Mouse (Mus musculus) spleen, embryonic (tissue): ENCODE results near the gene Scamp1.
"Not testable (repeated sequence)": the region's sequence is repeated elsewhere in the genome, so short reads cannot be mapped to it uniquely, and the experiment has no call there.

Experiments
- CTCF ChIA-PET: fragments of 350-600 bp; sonication (Branson Sonifier 250); formaldehyde crosslinking; loops from one replicate; lab custom pipeline; 2022; lab: Charles Lee

Gene Scamp1

GRCm38 (mm10) chr13:94285281-94285871 lies at the start of gene Scamp1:
Gene Scamp1, minus strand, starts transcription at chr13:94285857.
- CTCF ChIA-PET, result no interaction called here

DNA sequence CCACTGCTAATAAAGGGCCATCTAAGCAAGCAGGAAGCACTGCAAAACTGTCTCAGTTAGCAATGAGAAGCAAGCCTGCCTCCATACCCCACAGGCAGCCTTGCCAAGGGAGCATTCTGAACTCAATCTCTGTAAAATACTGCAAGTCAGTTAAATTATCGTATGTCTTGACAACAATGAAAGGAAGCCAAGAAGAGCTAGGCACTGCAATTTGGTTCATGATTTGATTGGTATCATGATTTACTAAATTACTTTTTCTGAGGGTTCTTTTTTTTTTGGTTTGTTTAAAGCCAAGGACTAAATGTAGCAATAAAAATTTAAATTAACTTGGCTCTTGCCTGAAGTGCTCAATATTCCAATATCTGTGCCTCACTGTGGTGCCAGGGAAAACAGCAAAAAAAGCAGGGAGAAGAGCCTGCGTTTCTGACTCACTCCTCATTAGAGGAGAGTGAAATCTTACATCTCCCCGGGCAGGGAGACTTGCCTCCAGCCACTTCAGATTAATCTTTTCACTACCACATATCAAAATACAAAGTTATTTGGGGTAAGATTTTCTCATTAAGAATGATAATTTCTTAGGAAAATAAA lies 44.8 kb upstream of the Scamp1 start:
- CTCF ChIA-PET, result no interaction called here

DNA sequence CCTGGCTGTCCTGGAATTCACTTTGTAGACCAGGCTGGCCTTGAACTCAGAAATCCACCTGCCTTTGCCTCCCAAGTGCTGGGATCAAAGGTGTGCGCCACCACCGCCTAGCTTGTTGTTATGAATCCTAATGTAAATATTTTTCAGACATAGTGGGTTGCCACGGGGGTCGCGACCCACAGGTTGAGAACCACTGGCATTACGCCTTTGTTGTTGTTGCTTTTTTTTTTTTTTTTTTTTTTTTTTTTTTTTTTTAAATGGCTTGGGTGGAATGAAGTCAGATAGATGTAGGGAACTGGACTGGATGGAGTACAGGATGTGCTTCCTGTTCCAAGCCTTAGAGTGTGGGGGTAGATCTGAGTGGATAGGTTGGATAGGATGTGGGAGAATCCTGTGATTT lies 43.3 kb upstream of the Scamp1 start:
- CTCF ChIA-PET, result not testable (repeated sequence)

DNA sequence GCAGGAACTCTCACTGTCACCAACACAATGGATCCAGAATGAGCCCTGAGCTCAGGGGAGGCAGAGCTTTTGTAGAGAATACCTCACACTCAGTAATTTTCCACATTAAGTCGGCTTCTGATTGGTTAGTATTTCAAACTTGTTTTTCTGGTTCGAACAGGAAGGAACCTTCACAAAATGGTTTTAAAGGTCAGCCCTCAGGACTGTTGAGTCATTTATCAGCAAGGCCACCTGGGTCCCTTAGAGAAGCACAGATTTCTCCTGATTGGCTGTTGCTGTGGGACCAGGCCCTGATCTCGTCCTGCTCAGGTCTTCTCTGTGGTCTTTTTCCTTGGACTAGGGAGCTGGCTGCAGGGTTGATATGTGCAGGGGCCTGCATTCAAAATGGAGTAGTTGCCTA lies 42.4 kb upstream of the Scamp1 start:
- CTCF ChIA-PET, result interaction anchor here (0.6 kb wide), 1 partner anchor 67 kb away, joined by 3 read pairs; no protein-coding TSS in a partner anchor

- CTCF ChIA-PET, result no interaction called here
Measured at GRCm38 (mm10) chr13:94322475-94322874, 36.8 kb upstream of the Scamp1 start.

DNA sequence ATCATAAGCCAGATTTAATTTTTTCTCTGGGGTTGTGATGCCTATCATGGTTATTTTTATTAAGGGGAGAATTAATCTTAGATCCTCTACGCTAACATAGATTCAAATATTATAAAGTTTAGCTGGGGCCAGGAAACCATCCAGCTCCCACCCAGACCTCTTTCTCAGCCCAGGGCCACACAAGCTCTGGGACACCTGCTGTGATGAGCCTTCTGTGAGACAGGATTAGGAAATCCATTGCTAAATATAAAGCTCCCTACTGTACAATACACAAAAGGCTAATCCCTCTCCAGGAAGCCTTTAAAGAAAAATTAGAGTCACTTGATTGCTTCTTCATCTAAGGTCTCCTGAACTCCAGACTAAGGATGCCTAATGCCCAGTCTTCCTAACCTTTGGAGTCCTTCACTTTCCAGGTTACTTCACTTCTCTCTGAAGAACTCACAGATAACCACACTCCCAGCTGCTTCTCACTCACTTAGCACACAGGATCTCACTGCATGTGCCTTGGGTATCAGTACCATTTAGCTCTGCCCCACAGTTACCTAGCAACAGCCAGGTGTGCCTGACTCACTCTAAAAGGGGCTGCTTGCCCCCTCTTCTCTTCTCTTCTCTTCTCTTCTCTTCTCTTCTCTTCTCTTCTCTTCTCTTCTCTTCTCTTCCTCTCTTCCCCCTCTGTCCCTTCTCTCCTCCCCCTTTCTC lies 35.6 kb upstream of the Scamp1 start:
- CTCF ChIA-PET, result no interaction called here

DNA sequence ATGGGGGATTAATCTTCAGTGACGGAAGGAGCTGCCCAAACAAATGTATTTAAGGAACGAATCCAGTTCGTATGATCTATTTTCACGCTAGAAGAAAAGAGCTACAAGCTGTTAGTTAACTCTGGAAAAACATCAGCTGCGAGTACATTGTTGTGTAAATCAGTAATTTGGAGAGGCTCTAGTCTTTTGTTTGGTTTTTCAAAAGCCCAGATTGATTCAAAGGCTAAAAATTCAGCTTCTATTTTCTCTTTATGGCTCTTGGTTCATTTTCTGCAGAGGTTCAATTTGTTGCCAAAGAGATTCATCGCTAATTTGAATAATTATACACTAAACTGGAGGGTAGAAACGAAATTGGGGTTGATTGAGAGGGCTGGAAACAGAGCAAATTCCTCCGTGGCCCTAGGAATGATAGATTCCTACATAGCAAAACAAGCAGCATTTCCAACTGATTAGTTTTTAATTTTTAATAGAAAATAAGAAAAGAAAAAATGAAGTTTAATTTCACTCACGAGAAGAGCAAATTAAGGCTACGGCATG lies 31.4 kb upstream of the Scamp1 start:
- CTCF ChIA-PET, result no interaction called here

DNA sequence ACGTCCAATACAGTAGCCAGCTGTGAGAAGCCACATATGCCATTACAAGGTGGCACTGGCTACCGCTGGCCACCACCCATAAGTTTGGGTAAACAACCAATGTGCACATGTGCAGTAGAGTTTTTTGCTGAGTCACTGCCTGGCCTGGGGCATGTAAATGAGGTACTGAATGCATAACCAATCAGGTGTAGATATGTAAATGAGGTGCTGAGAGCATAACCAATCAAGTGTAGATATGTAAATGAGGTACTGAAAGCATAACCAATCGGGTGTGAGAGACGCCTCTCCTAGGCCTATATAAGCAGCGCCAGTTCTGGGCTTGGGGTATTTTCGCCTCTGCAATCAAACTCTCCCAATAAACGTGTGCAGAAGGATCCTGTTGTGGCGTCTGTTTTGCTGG lies 27.2 kb upstream of the Scamp1 start:
- CTCF ChIA-PET, result not testable (repeated sequence)

DNA sequence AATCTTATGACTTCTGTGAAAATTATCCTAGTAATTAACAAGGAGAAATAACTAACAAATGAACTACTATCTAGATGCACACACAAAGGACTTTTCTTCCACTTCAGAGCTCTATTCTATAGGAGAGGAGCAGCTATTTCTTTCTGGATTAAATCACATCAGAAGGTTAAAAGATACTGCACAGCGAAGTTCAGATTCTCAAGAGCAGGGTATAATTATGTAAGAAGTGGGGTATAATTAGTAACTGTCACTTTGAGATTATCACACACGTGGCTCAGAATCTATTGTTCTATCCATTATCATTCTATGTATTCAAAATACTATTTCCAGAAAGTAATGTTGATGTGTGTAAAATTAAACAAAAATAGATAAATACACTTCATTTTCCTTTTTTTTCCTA lies 22.6 kb upstream of the Scamp1 start:
- CTCF ChIA-PET, result no interaction called here

DNA sequence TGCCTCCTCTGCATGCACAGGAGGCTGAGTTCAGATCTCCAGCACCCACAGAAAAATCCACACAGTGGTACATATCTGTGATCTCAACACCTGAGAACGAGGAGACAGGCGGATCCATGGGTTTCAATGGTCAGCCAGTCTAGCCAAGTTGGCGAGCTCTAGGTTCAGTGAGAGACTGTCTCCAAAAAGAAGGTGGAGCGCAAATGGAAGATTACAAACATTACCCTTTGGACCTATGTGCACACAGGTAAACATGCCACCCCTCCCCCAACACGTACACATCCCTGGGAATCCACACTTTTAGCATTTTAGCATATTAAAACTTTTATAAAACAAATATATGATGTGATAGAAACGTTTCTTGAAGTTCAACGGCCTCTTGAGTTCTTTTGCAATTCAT lies 21.9 kb upstream of the Scamp1 start:
- CTCF ChIA-PET, result no interaction called here

DNA sequence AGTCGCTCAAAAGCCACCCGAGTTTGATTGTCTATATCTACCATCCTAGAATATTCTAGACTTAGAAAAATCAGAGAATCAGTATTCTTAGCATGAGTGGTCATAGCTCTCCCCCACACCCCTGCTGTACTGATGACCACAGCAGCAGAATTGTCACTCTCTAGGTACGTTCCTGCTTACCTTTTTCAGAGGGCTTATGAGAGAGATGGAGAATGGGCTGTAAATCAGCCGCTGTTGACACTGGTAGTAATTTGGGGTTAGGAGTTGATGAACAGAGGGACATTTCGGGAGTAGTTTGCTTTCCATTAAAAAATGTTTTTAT lies 21.3 kb upstream of the Scamp1 start:
- CTCF ChIA-PET, result no interaction called here

GRCm38 (mm10) chr13:94306277-94306967 lies 20.8 kb upstream of the Scamp1 start:
- CTCF ChIA-PET, result interaction anchor here (0.6 kb wide), 1 partner anchor 9 kb away, joined by 3 read pairs; no protein-coding TSS in a partner anchor

DNA sequence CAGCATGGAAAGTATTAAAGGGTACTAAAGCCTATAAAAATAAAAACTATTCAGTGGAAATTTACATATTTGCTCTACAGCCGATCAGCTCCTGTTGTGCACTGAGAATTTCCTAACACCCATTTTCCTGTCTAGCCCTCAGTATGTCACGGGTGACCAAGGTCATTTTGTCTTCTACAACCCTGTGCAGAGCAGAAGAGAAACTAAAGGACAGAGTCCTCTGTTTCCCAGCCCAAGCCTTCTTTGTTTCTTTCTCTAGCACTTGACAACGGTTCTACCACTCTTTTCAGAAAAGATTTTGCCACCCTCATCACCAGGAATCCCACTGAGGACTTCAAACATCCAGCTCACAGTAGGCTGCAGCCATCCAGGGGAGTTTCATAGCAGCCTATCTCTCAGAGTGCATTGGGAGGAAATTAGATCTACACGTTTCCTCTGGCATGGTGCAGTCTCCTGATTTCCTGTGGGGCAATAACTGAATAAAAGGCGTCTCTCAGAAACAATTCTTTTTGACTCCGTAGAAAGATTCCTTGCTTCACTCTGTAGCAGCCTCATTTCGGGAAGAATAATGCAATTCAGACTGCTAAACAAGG lies 15.4 kb upstream of the Scamp1 start:
- CTCF ChIA-PET, result no interaction called here

DNA sequence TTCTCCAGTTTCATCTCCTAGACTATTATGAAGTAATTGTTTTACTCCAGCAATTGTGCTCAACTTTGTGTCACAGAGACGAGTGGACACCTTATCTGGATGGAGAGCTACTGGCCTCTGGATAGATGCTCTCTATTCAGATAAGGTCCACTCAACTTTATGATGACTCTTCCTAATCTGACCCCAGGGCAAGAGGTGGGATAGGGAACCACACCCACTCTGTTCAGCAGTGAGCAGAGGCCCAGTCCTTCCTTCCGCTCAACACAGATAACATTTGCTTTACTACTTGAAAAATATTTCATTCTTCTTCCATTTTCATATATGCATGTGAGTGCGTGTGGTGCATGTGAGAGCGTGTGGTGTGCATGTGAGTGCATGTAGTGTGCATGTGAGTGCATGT lies 14.6 kb upstream of the Scamp1 start:
- CTCF ChIA-PET, result no interaction called here

DNA sequence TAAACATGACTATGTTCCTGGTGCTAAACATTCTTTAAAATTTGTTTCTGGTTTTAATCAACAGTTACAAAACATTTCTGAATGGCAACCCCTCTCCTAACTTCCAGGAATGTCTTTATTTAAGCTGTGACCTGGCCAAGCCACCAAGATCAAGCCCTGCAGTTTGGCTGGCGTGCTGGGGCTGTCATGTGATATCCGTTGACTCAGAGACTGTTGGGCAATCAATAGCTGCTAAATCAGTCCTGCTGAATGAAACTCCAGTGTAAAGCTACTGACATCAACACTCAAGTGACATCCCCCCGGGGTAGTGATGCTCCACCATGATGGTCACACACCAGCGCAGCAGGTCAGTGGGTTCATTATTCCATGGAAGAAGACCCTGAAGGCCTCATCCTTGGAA lies 12.7 kb upstream of the Scamp1 start:
- CTCF ChIA-PET, result no interaction called here

DNA sequence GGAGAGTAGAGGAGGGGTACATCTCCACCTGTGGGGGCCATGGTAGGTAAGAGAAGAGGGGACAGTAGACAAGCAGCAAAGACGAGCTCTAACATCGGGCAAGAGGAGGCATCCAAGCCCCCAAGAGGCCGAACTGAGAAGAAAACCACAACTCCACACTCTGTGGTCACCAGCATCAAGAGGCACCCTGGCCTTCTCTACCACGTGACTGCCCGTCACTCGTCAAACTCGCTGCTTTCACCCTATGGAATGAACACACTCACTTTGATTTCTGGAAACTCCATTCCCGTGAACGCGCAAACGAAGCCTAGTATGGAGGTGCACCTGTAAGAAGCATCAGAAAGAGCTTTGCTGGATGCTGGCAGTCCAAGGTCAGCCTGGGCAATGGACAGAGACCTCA lies 10.7 kb upstream of the Scamp1 start:
- CTCF ChIA-PET, result no interaction called here

- CTCF ChIA-PET, result no interaction called here
Measured at GRCm38 (mm10) chr13:94295922-94296321, 10.3 kb upstream of the Scamp1 start.

GRCm38 (mm10) chr13:94294886-94295285 lies 9.2 kb upstream of the Scamp1 start:
- CTCF ChIA-PET, result no interaction called here

- CTCF ChIA-PET, result no interaction called here
Measured at GRCm38 (mm10) chr13:94293911-94294310, 8.3 kb upstream of the Scamp1 start.

- CTCF ChIA-PET, result no interaction called here
Measured at GRCm38 (mm10) chr13:94286195-94286594, 538 bp upstream of the Scamp1 start.

DNA sequence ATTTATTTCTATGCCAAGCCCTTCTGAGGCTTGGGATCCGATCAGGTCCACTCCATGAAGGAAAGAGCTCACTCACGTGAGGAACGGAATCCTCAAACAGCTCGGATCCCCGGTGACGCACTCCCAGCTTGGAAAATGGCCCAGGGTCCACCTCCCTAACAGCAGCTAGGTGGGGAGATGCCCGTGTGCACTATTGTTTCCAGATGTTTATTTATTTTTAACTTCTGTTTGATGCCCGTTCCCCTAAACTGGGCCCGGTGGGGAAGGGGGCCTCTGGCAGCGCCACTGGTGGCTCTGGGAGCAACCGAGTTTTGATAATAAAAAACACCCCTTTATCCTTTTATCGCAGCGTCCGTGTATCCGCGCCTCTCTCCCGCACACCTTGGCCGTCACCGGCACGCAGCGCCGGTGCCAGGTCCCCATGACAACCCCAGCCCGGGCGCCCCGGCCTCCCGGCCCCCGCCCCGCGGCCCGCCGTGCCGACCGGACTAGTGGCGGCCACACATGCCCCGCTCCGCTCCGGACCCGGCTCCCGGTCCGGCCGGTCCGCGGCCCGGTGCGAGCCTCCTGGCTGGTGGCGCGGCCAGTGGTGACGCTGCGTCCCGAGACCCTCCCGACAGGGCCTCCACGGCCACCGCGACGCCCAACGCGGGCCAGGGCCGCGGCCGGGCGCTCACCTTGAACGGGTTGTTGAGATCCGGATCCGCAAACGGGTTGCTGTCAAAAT lies 951 bp downstream of the Scamp1 start:
- CTCF ChIA-PET, result no interaction called here
